Mouse (Mus musculus) cerebellum, adult 2 months (tissue): ENCODE results near the gene Ugt1a5.

ENCODE experiments used
- CTCF ChIP-seq: fragments of 200-500 bp; IDR thresholded peaks from 2 replicates; pipeline ENCODE4 v1.5.1; 2011; ENCODE audit warnings: low read depth, mild to moderate bottlenecking, control low read depth, low read length, moderate library complexity, borderline replicate concordance; ENCODE audit not compliant: insufficient read depth
- POLR2A ChIP-seq: fragments of 200-500 bp; IDR thresholded peaks from 2 replicates; pipeline ENCODE4 v1.6.1; 2011; ENCODE audit warnings: low read length, control low read depth, borderline replicate concordance; ENCODE audit not compliant: insufficient read depth

- TF ChIP-seq CTCF (no peak), POLR2A (no peak)
Measured at GRCm38 (mm10) chr1:88255466-88255857, 89.7 kb downstream of the Ugt1a5 start.
